Mouse (Mus musculus): Measurements from ENCODE around the gene Grin2a.

The Grin2a gene

DNA sequence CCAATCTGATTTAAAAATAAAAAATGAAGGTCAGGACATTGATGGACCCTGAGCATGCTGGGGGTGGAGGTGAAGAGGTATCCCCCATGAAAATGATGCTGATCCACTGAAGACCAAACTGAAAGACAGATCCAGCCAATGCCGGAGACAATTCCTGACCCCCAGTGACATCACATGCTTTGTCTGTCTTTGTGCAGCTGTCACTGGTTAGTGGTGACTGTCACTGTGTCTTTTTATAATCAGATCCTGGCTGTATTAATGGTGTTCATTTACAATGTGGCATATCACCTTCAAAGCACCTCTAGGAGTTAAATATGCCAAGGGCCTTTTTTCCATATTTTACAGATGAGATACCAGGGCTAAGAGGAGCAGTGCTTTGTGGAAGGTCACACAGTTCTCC is 32.9 kb downstream of the Grin2a start:
- no peak for DNase-seq

DNA sequence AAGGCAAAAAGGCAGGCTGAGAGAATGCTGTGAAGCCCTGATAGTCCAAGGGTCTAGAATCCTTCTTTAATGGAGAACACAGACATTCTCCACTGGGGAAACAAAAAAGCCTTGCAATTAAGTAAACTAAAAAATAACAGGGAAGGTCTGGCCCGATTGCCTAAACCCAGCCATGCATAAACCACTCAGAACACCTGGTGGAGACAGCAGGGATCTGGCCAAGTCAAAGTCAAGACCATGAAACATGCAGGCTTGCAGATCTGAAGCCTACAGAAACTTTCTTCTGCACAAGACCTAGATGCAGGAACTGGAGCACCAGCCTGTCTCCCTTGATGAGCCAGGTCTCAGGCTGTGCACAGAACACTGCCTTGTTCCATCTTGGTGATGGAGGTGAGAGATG is 36.0 kb downstream of the Grin2a start:
- DNase-seq, result no peak

DNA sequence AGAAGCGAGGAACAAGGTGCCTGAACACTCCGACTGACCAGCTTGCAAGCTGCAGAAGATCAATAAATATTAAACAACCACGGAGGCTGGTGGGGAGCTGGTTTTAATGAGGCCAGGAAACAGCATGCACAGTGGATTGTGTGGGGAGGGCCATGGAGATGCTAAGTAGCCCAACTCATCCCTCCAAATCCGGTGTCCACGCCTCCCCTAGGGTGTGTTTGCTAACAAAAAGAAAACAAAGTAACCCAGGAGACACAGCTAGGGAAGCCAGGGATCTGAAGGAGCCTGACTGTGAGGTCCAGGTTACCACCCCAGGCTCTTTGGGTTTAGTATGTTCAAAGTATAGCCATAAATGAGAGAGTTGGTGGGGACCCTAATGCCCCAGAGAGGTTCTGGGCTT is 41.1 kb downstream of the Grin2a start:
- DNase-seq, result no peak

DNA sequence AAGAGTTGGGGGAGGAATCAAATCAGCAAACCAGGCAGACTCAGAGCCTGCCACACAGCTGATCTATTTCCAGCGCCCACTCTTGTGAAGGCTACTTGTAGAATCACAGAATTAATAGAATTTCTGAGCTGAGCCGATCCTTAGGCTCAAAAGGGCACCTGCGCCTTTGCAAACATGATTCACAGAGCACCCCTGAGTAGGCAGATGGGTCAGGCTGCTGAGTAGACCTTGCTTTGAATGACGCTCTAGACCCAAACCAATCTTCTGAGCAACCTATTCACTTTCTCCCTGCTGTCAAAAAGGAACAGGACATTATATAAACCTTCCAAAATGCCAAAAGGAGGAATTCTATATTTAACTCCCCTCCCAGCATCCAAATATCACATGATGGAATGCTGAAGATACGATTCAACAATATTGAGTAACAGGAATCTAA is 41.9 kb downstream of the Grin2a start:
- DNase-seq, result no peak

DNA sequence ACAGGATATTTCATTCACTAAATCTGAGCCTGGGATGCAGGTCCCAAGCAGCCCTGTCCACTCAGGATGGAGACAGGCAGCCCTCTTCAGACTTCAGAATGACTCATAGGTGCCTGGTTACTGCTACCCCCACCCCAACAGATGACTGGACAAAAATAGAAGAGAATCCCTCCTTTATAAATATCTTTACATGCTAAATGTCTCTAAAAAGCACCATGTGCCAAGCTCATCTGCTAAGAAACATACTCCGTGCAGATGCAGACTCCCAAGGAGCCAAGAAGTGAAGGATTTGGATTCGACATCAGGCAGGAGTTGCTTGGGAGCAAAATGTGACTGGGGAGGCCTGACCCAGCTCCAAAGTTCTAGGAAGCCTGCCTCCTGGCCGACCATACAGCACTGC is 46.1 kb downstream of the Grin2a start:
- DNase-seq, result no peak

DNA sequence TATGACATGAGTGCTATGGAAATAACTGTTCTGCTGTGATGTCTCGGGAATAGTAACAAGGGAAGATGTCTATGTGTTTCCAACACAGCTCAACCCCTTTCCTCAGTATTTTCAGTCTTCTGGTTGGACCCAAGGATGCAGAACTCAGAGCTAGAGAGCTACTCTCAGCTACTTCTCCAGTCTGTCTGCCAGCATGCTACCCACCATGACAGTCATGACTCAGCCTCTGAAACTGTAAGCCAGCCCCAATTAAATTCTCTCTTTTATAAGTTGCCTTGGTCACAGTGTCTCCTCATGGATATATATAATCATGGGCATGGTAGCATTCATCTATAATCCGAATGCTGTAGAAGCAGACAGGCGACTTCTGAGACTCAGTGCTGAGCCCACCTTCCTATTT is 47.9 kb downstream of the Grin2a start:
- no peak for DNase-seq

DNA sequence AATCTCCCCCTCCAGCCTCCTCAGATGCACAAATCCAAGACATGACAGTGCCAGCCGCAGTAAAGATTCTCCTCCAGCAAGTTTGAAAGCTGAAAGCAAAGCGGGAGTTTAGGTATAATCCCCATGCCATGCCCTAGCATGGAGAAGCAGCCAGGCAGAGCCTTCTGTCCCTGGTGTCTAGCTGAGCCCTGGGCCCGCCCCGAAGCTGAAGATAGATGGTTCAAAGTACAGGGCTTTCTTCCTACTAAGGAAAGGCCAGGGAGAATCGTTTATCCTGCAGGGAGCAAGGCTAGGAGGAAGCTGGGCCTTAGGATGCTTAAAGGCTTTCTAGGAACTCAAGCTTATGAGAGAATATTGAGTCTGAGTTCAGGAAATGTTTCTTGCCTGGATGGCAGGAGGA is 50.5 kb downstream of the Grin2a start:
- DNase-seq, result no peak

DNA sequence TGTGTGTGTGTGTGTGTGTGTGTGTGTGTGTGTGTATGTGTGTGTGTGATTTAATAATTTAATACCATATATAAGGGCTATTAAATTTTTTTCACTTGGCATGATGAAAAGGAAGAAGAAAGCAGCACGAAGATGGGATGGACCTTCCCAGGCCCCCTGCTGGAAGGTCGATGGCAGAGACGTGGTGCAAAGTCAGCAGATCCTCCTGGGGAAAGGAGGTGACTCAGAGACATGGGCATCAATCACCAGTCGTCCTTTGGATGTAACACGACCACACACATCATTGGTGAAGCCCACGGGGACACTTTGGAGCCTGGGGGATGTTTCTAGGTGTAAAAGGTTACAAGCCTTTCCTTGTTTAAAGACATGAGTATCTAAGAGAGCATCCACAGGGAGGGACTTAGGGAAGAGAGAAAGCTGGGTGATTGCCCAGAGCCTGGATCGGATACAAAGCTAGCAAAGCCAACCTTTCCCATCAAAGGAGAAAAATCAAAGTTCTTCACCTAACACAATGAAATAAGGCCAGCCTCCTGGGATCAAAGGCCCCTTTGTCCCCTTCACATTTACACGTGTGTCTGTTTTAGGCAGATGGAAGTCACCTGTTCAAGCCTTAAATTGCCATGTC is 53.9 kb downstream of the Grin2a start:
- no peak for DNase-seq

DNA sequence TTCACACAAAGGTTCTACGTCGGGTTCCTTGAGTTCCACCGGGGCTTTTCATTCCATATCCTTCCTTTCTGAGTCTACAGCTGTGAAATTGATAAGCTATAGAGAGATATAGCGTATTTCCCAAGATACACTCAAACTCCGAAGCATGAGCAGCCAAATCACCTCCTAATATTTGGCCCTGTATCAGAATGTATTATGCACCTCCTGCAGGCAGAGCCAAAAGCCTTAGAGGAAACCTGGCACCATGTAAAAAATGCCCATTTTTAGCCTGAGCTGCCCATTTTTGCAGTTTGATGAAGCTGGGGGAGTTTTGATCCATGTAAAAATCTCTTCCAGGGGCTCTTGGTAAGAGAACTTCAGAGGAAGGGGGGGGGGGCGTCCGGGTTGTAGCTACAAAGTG is 54.6 kb downstream of the Grin2a start:
- DNase-seq, result no peak

DNA sequence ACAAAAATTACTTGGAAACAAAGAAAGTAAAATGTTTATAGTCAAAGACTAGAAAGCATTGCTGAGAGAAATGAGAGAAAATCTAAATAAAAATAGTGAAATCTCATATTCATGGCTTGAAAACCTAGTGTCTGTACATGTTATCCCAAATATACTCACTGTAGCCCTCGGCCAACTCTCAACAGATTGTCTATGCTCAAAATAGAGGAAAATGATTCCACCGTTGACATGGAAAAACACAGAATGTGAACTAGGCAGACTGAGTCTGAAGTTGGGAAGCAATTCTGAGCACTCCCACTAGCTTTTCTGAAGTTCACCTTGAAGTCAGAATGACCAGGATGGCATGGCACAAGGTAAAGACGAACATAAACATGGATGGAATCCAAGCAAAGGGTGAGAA is 84.7 kb downstream of the Grin2a start:
- DNase-seq, result no peak

DNA sequence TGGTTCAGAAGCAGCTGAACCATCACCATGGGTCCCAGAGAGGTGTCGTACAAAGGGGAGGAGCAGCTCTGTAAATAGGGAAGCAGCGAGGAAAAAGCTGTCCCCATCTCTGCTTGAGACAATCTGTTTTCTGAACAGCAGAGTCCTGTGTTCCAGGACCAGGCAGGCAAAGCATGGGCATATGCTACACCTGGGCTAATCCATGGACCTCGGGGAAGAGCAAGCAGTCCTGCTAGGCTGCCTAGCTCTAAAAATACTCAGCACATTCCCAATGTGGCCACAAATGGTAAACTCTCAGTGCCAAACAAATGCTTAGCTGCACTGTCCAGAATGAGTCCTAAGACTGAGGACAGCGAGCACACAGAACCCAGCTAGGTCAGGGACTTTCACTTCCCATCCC is 86.1 kb downstream of the Grin2a start:
- no peak for DNase-seq

DNA sequence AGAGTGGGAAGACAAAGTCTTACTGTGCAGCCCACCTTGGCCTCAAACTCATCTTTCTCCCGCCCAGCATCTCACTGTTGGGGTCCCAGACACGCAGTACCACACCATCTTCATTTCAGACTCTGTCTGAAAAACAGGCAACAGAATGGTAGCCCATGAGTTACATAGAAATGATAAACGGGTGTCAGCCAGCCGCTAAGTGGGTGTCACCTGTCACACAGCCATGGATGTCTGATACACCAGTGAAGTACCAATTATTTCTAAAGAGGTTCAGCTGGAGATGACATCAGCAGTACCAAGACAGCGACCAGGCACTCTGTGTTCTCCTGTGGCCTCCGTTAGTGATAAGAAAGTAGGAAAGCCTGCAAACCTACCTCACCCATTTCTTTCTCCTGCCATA is 90.9 kb downstream of the Grin2a start:
- DNase-seq, result no peak

DNA sequence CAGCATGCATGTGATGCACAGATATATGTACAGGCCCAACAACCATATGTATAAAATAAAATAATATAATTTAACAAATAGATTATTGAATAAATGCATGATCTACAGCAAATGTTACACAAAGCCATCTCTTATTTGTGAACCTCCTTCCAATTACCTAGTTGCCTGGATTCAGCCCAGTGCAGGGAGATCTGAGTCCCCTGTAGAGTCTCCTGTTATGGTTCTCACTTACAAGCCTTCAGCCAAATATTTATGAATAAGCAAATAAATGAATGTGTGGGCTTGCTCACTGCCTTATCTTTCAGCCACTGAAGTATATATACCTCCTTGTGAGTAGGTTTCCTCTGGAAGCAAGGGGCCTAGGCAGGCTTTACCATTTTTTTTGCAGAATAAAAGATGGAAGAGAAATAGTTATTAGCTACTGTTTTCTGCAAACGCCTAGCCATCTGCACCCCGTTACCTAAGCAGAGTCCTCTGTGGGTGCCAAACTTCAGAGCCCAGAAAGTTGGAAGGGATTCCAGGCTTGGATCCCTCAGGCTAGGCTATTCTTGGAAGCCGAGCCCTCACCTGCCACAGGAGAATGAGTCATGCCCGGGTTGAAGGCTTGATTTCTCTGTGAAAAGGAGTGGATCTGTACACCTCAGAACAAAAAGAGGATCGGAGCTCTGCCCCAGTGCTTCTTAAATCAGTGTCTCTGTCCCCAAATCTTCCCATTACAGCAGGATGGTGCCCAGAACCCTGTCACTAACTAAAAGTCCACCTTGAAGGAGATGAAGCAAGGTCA is 92.5 kb downstream of the Grin2a start:
- no peak for DNase-seq

DNA sequence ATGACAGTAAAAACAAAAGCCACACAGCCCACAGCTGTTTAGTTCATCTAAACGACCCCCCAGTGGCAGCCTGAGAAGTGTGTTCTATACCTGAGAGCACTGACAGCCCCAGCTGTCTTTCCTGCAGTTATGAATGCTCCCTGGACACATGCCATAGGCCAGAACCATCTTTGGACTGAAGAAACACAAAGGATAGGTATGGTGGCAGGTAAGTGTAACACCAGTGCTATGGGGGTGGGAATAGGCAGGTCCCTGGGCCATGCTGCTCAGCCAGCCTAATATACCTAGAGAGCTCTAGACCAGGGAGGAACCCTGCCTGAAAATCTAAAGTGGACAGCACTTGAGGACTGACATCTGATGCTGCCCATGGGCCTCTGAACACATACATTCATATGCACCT is 93.9 kb downstream of the Grin2a start:
- no peak for DNase-seq

DNA sequence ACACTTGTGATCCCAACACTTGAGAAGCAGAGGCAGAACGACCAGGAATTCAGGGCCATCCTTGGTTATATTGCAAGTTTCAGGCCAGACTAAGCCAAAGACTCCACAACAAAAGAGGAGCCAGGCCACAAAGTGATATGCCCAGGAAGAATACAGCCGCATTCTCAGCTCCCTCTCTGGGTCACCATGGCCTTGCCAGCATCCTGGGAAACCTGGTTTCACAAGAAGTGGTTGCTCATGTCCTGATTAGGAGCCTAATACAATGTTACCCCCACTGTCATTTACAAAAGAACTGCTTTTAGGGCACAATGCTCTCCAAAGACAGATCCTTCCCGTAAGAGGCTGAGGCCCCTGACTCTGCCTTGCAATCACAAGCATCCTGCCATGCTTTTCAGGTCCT is 94.4 kb downstream of the Grin2a start:
- no peak for DNase-seq

DNA sequence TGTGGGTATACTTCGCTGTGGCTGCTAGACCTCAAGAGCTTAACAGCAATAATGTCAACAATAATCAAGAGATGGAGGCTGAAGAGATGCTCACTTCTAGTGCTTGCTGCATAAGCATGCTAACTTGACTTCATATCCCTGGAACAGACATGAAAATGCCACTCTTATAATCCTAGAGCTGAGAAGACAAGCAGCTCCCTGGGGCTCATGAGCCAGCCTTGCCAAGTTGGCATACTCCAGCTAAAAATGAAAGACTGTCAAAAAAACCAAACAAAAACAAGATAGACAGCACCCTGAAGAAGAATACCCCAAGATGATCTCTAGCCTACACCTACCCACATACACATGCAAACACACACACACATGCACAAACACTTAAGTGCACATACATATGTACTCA is 95.2 kb downstream of the Grin2a start:
- no peak for DNase-seq

DNA sequence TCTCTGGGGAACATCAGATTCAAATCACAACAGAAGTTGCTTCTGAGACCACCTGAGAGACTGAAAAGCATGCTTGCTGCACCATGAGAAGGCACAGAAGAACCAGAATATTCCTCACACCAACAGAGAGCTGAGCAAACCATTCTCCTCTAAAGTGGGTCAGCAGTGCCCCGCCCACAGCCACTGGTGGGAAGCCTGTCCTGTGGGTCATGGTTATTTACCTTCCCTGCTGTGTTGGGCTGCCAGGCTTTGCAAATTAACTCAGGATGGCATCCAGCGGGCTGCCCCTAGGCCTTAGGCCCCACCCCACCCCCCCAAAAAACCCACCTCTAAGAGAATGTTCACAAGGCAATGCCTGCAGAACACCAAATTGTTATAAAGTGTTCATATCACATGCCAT is 96.2 kb downstream of the Grin2a start:
- DNase-seq, result no peak

DNA sequence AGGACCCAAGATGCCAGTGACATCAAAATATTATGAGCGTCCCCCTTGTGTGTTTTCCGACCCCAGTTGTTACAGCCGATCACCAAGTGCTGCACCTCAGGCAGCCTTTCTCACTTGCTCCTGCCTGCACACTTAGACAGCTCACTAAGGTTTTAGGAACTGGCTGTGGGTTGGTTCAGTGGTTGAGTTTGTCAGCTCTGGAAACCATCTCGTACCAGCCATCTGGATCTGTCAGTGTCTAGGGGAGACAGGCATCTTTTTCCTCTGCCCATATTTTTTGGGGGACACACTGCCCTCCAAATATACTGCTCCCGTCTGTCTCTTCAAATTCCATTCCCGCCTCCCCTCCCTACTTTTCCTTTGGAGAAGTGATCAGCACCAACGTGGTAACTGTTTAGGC is 99.8 kb downstream of the Grin2a start:
- no peak for DNase-seq

DNA sequence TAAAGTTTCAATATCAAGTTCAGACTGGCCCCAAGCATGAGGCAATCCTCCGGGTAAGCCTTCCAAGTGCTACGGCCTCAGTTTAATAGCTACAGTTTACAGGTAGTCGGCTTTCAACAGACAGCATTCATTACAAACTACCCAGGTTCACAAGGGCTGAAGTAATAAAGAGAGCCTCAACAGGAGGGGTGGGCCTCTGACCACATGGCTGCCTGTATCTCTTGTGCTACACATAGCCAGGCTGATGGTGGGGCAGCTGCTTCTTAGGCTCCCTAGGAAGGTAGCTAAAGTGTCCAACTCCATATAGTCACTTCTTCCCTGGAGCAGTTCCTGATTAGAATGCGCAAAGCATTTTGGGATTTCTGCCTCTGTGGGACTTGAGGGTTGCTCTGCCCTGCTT is 109.2 kb downstream of the Grin2a start:
- DNase-seq, result no peak

DNA sequence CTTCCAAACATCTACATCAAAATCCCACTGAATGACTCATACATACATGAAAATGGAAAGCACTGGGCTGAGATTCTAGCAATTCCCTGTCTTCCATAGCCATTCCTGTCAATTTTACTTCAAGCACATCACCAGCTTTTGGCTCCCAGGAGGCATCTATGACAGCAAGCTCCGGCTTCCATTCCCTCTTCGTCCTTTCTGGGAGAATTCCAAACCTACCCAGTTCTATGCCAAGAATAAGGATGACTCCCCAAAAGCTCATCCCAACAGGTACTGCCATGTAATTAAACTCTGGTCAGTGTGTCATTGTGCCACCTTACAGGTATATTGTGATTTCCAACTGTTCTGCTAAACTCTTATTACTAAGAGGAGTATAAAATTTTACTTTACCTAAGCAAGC is 111.2 kb downstream of the Grin2a start:
- no peak for DNase-seq

DNA sequence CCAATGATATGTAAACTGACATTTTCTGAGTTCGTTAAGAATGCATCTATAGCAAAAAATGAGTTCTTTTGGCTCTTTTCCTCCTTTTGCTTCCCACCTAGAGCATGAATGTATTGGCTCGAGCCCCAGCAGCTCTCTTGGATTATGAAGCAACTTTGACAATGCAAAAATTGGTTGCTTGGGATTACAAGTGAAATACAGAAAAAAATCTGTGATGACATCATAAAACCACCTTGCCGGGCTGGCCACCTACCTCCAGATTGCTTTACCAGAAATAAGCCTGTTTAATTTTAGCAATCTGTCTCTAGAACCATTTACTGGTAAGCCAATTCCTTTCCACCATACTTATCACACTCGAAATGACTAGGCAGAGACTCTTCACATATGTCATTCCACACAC is 112.9 kb downstream of the Grin2a start:
- no peak for DNase-seq

DNA sequence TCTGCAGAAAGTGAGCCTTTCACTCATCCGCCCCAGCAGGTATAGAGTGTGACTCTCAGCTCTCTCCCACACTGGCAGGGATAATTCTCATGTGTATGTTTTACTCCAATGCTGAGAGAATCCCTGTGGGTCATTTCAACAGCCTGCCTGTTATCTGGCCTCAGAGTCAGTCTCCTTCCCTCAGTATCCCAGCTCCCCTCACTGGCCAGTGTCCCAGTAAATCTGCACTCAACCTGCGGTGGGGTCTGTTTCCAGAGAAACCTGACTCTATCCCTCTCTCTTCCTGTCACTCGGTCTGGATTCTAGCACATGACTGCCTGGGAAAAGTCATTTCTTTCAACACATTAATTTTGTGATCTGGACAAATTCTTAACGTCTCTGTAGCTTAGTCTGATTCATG is 122.4 kb downstream of the Grin2a start:
- DNase-seq, result no peak

DNA sequence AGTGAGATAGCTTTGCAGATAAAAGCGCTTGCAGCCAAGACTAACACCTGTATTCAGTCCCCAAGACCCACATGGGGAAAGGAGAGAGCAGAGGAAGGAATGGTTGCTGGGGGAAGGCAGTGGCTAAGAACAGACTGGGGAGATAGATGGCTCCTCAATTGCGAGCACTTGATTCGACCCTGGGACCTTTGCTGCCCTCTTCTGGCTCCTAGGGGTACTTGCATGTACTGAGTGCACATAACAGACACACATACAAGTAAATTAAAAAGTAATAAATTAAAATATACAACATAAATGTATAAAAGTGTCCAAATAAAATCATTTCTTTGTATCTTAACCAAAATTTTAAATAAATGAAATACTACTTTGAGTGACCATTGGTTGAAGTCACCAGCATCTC is 129.7 kb downstream of the Grin2a start:
- no peak for DNase-seq

DNA sequence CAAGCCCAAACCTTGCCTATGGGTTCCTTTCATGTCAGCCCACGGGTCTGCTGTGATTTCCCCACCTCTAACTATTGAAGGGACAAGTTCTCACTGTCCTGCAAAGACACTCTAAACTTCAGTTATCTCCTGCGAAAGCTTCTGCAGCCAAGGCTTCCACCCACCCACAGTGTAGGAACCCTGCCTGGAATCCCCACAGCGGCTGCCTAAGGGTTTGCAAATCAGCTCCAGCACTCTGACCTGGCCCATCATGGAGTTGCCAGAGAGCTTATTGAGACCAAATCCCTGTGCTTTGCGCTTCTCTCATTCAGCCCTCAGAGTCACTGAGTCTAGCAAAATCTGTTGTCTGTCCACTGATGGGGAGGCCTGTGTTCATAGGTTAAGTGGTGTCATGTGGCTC is 130.3 kb downstream of the Grin2a start:
- DNase-seq, result no peak

DNA sequence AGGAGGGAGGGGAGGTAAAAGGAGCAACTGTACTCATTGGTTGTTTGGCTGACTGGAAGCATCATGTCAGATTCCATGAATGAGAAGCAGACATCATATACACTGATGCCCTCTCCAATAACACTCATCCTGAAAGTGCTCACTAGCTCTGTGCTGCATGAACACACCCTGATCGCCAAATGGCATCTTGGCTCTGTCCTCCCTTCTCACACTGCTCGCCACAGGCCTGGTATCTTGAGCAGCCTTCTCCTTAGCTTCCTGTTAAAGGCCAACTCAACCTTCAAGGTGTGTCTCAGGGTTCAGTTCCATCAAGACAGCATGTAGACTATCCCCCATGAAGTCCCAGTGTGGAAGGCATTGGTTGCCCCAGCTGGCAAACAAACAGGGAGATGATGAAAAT is 137.6 kb downstream of the Grin2a start:
- DNase-seq, result no peak

Data from lung, postnatal 36 days (tissue).